In the genomic region with DNA sequence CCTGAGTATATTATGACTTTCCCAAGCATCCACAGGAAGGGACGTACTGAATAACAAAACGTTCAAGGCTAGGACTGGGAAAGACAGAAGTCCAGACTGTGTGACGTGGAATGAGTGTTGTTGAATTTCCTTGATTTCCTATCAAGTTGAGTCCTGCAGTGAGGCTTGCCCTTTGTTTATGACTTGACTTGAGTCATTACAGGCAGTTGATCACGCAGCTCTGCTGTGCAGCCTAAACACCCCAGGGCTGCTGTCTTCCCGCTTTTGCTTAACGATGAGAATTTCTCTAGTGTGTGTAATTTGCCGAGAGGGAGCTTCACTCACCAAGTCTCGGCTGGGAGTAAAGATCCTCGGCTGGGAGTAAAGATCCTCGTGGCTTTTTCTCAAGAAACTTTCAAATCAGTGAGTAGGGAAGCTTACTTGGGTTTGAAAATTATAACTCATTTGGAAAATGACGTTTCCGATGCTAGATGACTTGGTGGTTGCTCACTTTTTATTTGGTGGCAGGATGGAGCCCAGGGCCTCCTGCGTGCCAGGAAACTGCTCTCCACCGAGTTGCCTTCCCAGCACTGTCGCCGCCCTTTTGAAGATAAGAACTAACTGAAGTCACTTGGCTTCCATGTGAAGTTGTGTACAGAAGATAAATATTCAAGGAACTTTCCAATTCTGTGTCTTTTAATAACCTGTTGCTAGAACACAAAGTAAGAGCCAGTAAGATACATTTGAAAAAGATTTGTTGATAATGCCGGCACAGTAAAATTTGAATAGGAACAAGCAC, we compare ENCODE assay signal across 14 mouse cellular contexts. TPM values are rescaled to one million over a fixed set of nuclear protein-coding genes. Genes with fewer than 3 reads are reported as not detected.
DNase-seq lines count a peak whose midpoint lies in the region; ATAC-seq and TF ChIP-seq lines count a peak whose summit lies in the region.
"Had no signal": no experiment of that assay in that cellular context is flagged by ENCODE, and none has a peak within 500 bp of the region (broad histone marks: within the 10 kb centered on the region; RNA-seq: fewer than 3 reads in every experiment).

No protein-coding gene starts in this region.

- H3K27ac ChIP-seq in heart, adult 2 months: peak overlapping the region; percentile 48; the same call in 1 of the 2 replicates
- H3K27ac ChIP-seq in intestine, postnatal 0 days (ENCODE audit: low read depth, low read length): peak overlapping the region; percentile 55; the same call in 1 of the 2 replicates

- no peak for TF ChIP-seq POLR2A in heart, adult 2 months (IDR thresholded peaks at IDR 0.05; ENCODE audit: insufficient read depth, low read depth, low read length)

- intact Hi-C loops in heart, adult 2 months (cut with DNase I): no loop called here
- intact Hi-C loops in left cerebral cortex, postnatal 10 days (cut with DNase I): no loop called here

- TF ChIP-seq EP300 in heart, adult 2 months (IDR thresholded peaks at IDR 0.05; ENCODE audit: insufficient read depth, low read depth, low read length): no peak

- no peak for TF ChIP-seq CTCF in heart, adult 2 months (IDR thresholded peaks at IDR 0.05)
- no peak for TF ChIP-seq CTCF in intestine, postnatal 0 days (IDR thresholded peaks at IDR 0.05; ENCODE audit: low read depth)

- H3K9ac ChIP-seq in heart, adult 2 months (ENCODE audit: low read depth, low read length): no peak overlapping the region
- H3K9ac ChIP-seq in intestine, postnatal 0 days (ENCODE audit: low read depth, low read length): no peak overlapping the region

- peak; percentile 40 for DNase-seq in adrenal gland, adult 2 months
- no peak for DNase-seq in adrenal gland, postnatal 4 days (ENCODE audit: low spot score in 2 of 2)
- peak; percentile 14 to 21 for DNase-seq in heart, adult 2 months
- DNase-seq in lung, postnatal 25 days (ENCODE audit: low spot score): peak; percentile 57
- no peak for DNase-seq in gastrocnemius, adult 8-10 months (ENCODE audit: low spot score in 2 of 2)
- DNase-seq in thymus, postnatal 10 days (ENCODE audit: low spot score in 2 of 2): no peak
- DNase-seq in left cerebral cortex, postnatal 10 days (ENCODE audit: extremely low spot score in 1 of 2, low spot score in 2 of 2): no peak
- DNase-seq: kidney, postnatal 14 days; thymus, adult 2 months had no signal

- WGBS in heart, adult 2 months: 41% methylated on average over 17 of the region's 17 CpGs
- WGBS in intestine, postnatal 0 days: 37% methylated on average over 17 of the region's 17 CpGs

- H3K9me3 ChIP-seq in intestine, postnatal 0 days (ENCODE audit: control insufficient read depth): no peaks in the 10 kb centered on the region
- H3K9me3 ChIP-seq: megakaryocyte, embryonic 14.5 days had no signal

- H3K4me3 ChIP-seq in heart, adult 2 months: no peak overlapping the region
- no peak overlapping the region for H3K4me3 ChIP-seq in intestine, postnatal 0 days (ENCODE audit: low read depth, low read length)
- H3K4me3 ChIP-seq: erythroblast, embryonic 14.5 days; megakaryocyte, embryonic 14.5 days had no signal

- peak overlapping the region; percentile 35 for H3K4me2 ChIP-seq in intestine, postnatal 0 days (replicated peaks; ENCODE audit: low read depth)

- peak; percentile 54; the same call in 1 of the 2 replicates for ATAC-seq in intestine, postnatal 0 days
- ATAC-seq: hindbrain, embryonic 16.5 days; Patski had no signal

- no peaks in the 10 kb centered on the region for H3K79me2 ChIP-seq in heart, adult 2 months (replicated peaks; ENCODE audit: control insufficient read depth, insufficient read depth, low read length)

- peaks cover 1% of the 10 kb centered on the region; the same call in 1 of the 2 replicates for H3K4me1 ChIP-seq in heart, adult 2 months (ENCODE audit: control insufficient read depth, insufficient read depth, low read length)
- no peaks in the 10 kb centered on the region for H3K4me1 ChIP-seq in intestine, postnatal 0 days (replicated peaks; ENCODE audit: control insufficient read depth, insufficient read depth, low read length)

- H3K27me3 ChIP-seq in heart, adult 2 months (ENCODE audit: control insufficient read depth, insufficient read depth, low read length): no peaks in the 10 kb centered on the region
- no peaks in the 10 kb centered on the region for H3K27me3 ChIP-seq in intestine, postnatal 0 days (replicated peaks; ENCODE audit: control insufficient read depth, insufficient read depth, low read length)
- H3K27me3 ChIP-seq: megakaryocyte, embryonic 14.5 days; Patski had no signal

- H3K36me3 ChIP-seq in heart, adult 2 months (ENCODE audit: control insufficient read depth, insufficient read depth, low read length): no peaks in the 10 kb centered on the region
- no peaks in the 10 kb centered on the region for H3K36me3 ChIP-seq in intestine, postnatal 0 days (ENCODE audit: control insufficient read depth, insufficient read depth)

RNA-seq across cellular contexts. Expression of gene Bmpr2, which starts 23.4 kb away (rescaled TPM):
- 10 to 100 TPM; 47.6 to 71.5 TPM for total RNA-seq in adrenal gland, adult 2 months (2021)
- 4.2 and 7.3 TPM in 2 replicates for polyA plus RNA-seq in adrenal gland, adult 2 months (2012; rRNA removed)
- total RNA-seq in adrenal gland, postnatal 4 days (2021): 10 to 100 TPM; 66.6 to 70.0 TPM
- 10 to 100 TPM; 40.4 to 45.4 TPM for total RNA-seq in heart, adult 2 months (2021)
- 8.2 and 20.4 TPM in 2 replicates for polyA plus RNA-seq in heart, adult 2 months (2012; rRNA removed)
- 5.9 and 6.4 TPM in 2 replicates for polyA plus RNA-seq in intestine, postnatal 0 days (2015; fragmentation: Nextera tagmentation; extraction: Ambion mirVana)
- total RNA-seq in gastrocnemius, adult 8-10 months (2022): 10 to 100 TPM; 50.0 to 63.1 (median 52.3) TPM
- total RNA-seq in left cerebral cortex, postnatal 10 days (2021): 100 to 1,000 TPM; 106 to 114 TPM

RNA-seq across cellular contexts. Expression of gene Nop58, which starts 55.0 kb away (rescaled TPM):
- 100 to 1,000 TPM in 1 of 2 experiments, 10 to 100 TPM in 1; 87.4 to 129 TPM for total RNA-seq in adrenal gland, adult 2 months (2021)
- 16.8 and 18.9 TPM in 2 replicates for polyA plus RNA-seq in adrenal gland, adult 2 months (2012; rRNA removed)
- total RNA-seq in adrenal gland, postnatal 4 days (2021): 100 to 1,000 TPM; 146 to 164 TPM
- total RNA-seq in heart, adult 2 months (2021): 10 to 100 TPM; 32.7 to 33.0 TPM
- polyA plus RNA-seq in heart, adult 2 months (2012; rRNA removed): 7.2 and 8.6 TPM in 2 replicates
- 82.2 and 89.0 TPM in 2 replicates for polyA plus RNA-seq in intestine, postnatal 0 days (2015; fragmentation: Nextera tagmentation; extraction: Ambion mirVana)
- 10 to 100 TPM; 16.4 to 25.0 (median 23.7) TPM for total RNA-seq in gastrocnemius, adult 8-10 months (2022)
- 10 to 100 TPM; 73.3 to 74.4 TPM for total RNA-seq in left cerebral cortex, postnatal 10 days (2021)

Comparison
In these comparisons a context has a peak if more than half of its experiments do, and no peak if none do; other contexts are left out.
1. DNase-seq: peak in adrenal gland, adult 2 months (single experiment), heart, adult 2 months (2 of 2) and lung, postnatal 25 days (single experiment); none in adrenal gland, postnatal 4 days (0 of 2), gastrocnemius, adult 8-10 months (0 of 2), thymus, postnatal 10 days (0 of 2) and left cerebral cortex, postnatal 10 days (0 of 2).